Mouse (Mus musculus): ENCODE measurements around the gene Pdlim3.

GRCm38 (mm10) chr8:45881726-45882125 lies 3.5 kb upstream of the Pdlim3 start:
- TF ChIP-seq CTCF (IDR thresholded peaks at IDR 0.05; ENCODE audit: borderline replicate concordance, insufficient read depth, low read length) = no peak
- TF ChIP-seq POLR2A (IDR thresholded peaks at IDR 0.05; ENCODE audit: low read depth, low read length) = no peak

Measured in embryonic fibroblast, embryonic 13.5 days (primary cell).